Mouse (Mus musculus): ENCODE measurements at regions not wholly inside any gene's neighbourhood (a gene's known extent, or its start where the extent isn't known, plus 50 kb on each side); places are given as distances from the start of the nearest gene placed in this dataset.

- no peak for DNase-seq (ENCODE audit: low spot score)
Observed at GRCm38 (mm10) chr4:131366006-131366405, 421.8 kb downstream of the Matn1 start.

- no peak for DNase-seq (ENCODE audit: low spot score)
Observed at GRCm38 (mm10) chr4:131366656-131367055, 422.5 kb downstream of the Matn1 start.

- DNase-seq (ENCODE audit: low spot score) = no peak
Observed at GRCm38 (mm10) chr4:131372517-131372916, 428.3 kb downstream of the Matn1 start.

- DNase-seq (ENCODE audit: low spot score) = no peak
Observed at GRCm38 (mm10) chr4:131373172-131373571, 429.0 kb downstream of the Matn1 start.

- no peak for DNase-seq (ENCODE audit: low spot score)
Observed at GRCm38 (mm10) chr4:131374527-131375290, 430.5 kb downstream of the Matn1 start.

- DNase-seq (ENCODE audit: low spot score) = no peak
Observed at GRCm38 (mm10) chr4:131381063-131381462, 436.9 kb downstream of the Matn1 start.

GRCm38 (mm10) chr4:131381529-131381928 lies 437.3 kb downstream of the Matn1 start:
- DNase-seq (ENCODE audit: low spot score) = no peak

- no peak for DNase-seq (ENCODE audit: low spot score)
Observed at GRCm38 (mm10) chr4:131383862-131384261, 439.7 kb downstream of the Matn1 start.

GRCm38 (mm10) chr4:131386961-131387360 lies 442.8 kb downstream of the Matn1 start:
- DNase-seq (ENCODE audit: low spot score) = no peak

GRCm38 (mm10) chr4:131391119-131391923 lies 446.8 kb downstream of the Ptpru start:
- DNase-seq (ENCODE audit: low spot score) = no peak

- no peak for DNase-seq (ENCODE audit: low spot score)
Observed at GRCm38 (mm10) chr4:131391924-131392297, 446.2 kb downstream of the Ptpru start.

GRCm38 (mm10) chr4:131392478-131392877 lies 445.6 kb downstream of the Ptpru start:
- DNase-seq (ENCODE audit: low spot score) = no peak

GRCm38 (mm10) chr4:131396226-131396840 lies 441.8 kb downstream of the Ptpru start:
- no peak for DNase-seq (ENCODE audit: low spot score)

- no peak for DNase-seq (ENCODE audit: low spot score)
Observed at GRCm38 (mm10) chr4:131397161-131397560, 440.9 kb downstream of the Ptpru start.

GRCm38 (mm10) chr4:131400756-131401155 lies 437.3 kb downstream of the Ptpru start:
- DNase-seq (ENCODE audit: low spot score) = no peak

- no peak for DNase-seq (ENCODE audit: low spot score)
Observed at GRCm38 (mm10) chr4:131401255-131401654, 436.8 kb downstream of the Ptpru start.

- DNase-seq (ENCODE audit: low spot score) = no peak
Observed at GRCm38 (mm10) chr4:131405376-131406017, 432.6 kb downstream of the Ptpru start.

- no peak for DNase-seq (ENCODE audit: low spot score)
Observed at GRCm38 (mm10) chr4:131407464-131407863, 430.6 kb downstream of the Ptpru start.

GRCm38 (mm10) chr4:131408644-131409043 lies 429.4 kb downstream of the Ptpru start:
- no peak for DNase-seq (ENCODE audit: low spot score)

GRCm38 (mm10) chr4:131409805-131410204 lies 428.3 kb downstream of the Ptpru start:
- peak; percentile 14 for DNase-seq (ENCODE audit: low spot score)

- no peak for DNase-seq (ENCODE audit: low spot score)
Observed at GRCm38 (mm10) chr4:131411936-131412335, 426.2 kb downstream of the Ptpru start.

- no peak for DNase-seq (ENCODE audit: low spot score)
Observed at GRCm38 (mm10) chr4:131413380-131413779, 424.7 kb downstream of the Ptpru start.
